Mouse (Mus musculus) bone marrow macrophage, adult 2 months (primary cell): Measurements from ENCODE around the gene Tssk6.

ENCODE experiments used
- CTCF ChIP-seq: IDR thresholded peaks from 2 replicates; pipeline ENCODE4 v1.5.1; 2012; ENCODE audit warnings: low read depth, mild to moderate bottlenecking, low read length, moderate library complexity
- POLR2A ChIP-seq: IDR thresholded peaks from 2 replicates; pipeline ENCODE4 v1.6.1; 2012; ENCODE audit warnings: mild to moderate bottlenecking, low read depth, low read length, borderline replicate concordance

GRCm38 (mm10) chr8:69926901-69927300 is 24.9 kb downstream of the Tssk6 start:
- TF ChIP-seq POLR2A (no peak), CTCF (no peak)
